Mouse (Mus musculus) forelimb bud, embryonic 11.5 days (tissue): ENCODE data around the gene Clvs2.
A peak's percentile ranks its signal among the peaks of the same experiment; 100 is the strongest.

Experiments used
- DNase-seq: peaks from one replicate; pipeline ENCODE4 v3.0.0-alpha.2; 2012; ENCODE audit warnings: low read depth, low spot score

The Clvs2 gene

DNA sequence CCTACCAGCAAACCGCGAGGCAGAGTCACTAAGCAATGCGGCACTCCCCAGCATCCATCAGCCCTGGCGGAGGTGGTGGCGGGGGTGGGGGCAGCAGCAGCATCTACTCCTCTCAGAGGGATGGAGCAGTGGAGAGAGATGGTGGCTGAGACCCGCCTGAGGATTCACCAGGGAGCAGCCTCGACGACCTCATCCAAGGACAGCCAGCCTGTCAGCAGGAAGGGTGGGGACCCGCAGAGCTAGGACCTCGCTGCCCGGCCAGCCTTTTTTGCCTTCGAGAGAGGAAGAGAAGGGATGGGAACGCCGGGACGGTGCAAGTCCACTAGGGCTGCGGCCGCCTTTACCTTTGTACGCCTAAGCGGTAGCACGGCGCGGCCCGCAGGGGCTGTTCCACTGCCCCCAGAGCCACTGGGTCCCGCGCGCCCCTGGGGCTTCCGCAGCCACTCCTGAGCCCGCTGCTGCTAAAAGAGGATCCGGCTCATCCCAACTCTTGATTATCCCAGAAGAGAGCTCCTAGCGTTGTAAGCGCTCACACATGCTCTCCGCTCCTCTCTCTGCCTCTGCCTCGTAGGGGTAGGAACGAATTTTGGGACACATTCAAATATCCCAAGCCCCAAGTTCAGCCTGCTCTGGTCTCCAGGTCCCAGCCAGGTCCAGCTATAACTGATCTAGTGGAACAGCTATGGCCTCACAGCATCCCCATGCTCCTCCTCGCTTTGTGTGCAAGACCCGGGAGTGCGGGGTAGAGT lies at the start of gene Clvs2:
Clvs2 (minus strand) TSS at position 639 of the 749 bp plus-strand sequence.
- peak; percentile 8 for DNase-seq

DNA sequence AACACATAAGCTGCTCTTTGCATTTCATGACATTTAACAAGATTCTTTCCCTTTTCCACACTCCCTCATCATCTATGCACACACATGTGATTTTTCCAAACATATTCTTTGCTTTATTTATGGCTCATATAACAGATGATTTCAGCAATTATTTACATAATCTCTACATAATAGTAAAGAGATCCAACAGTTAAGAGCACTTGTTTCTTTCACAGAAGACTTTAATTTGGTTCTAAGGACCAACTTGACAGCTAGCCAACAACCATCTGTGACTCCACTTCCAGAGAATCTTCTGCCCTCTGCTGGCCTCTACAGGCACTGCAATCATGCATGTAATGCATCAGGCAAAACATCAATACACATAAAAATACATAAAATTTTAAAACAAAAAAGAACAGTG lies 28.6 kb upstream of the Clvs2 start:
- DNase-seq = peak; percentile 20

DNA sequence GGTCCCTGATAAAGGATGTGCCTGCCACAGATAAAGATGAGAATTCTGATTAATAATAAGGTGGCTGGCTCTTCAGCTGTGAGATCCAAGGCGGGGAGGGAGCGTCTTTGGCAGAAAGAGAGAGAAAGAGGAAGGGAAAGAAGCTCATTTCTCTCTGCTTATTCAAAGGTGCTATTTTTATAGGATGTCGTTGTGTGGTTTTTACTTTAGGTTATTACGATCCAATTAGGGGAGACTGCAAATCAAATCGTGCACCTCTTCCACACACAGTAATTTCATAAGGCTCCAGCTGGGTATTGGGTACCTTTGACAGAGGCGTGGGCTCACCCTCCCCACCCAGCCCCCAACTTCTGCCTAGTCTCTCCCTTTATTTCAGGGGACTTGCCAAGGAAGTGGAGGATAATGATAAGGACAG lies 985 bp downstream of the Clvs2 start:
- no peak for DNase-seq

DNA sequence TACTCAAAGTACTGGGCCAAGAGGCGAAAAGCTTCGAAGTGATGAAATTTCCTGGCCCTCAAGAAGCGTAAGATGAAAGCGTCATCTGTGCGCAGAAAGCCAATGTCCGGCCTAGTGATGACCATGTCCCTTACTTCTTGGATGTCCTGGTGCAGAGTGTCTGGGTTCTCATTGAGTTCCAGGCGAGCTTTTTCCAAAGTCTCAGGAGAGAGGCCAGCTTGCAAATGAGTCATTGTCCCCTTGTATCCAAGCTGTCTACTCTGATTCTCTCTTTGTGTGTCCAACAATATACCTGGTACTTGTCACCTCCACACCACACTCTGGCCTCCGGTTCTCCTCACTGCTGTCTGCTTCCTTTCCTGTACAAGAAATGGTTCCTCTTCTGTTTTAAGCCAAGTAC lies 1.9 kb downstream of the Clvs2 start:
- no peak for DNase-seq

DNA sequence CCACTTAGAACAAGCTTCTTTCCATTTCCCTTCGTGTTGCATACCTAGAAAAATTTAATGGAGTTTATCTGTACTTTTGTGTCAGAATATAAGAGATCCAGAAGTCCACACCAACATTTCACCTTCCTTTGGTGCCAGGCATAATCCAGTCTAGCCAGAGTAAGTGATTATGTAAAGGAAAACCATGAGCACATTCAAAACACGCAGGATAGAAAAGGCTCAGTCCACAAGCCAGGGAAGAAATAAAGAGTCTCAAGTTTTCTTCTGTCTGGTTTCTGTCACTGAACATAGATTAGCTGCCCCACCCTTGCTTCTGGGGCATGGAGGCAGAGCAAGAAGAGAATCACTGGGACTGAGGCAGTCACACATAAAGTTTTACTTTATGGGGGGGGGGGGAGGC lies 8.4 kb downstream of the Clvs2 start:
- DNase-seq = no peak

DNA sequence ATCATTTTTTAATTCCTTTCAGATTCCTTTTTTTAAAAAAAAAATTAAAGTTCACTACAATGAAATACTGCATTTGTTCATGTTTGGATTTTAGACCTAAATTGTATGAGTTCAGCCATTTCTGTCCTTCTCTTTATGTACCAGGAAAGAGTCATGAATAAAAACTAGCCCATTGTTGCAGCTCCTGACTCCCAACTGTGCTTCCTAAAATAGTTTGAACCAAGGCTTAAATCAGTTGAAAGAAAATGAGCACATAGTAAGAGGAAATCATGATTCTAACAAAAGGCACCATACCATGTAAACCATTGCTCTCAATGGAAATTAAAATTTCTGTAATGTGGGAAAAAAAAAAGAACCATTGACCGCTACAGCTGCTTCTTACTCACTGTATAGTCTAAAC lies 11.4 kb downstream of the Clvs2 start:
- DNase-seq = no peak

DNA sequence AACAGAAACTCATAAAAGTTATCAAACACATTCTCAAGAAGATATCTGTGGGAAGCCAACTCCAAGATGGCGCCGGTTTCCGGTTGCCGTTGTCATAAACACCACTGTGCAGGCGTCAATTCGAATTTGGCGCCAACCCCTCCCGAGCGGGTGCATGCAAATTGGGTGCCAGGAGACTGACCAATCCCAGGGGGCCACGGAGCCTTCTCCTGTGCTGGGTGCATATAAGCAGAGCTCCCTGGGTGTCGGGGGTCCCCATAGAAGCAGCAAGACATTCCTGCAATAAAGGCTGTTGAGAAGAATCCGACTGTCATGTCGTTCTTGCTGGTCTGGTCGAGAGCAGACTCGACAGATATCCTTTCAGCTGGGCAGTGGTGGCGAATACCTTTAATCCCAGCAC lies 31.8 kb downstream of the Clvs2 start:
- no peak for DNase-seq

DNA sequence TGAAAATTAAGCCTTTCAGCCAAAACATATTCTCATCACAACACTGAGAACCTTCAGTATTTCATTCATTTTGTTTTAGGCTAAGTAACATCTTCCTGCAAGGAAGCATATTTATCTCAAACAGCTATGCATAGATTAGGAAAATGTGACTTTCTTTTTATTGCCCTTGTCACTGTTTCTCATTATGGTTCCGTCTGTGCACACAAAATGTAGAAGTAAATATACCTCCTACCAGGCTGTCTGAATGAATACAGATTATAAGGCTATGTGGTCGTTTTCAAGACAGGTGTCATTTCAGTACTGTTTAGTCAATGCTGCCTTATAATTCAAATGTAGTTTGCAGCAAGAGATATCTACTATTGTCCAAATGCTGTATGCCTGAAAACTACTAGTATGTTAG lies 35.8 kb downstream of the Clvs2 start:
- no peak for DNase-seq

DNA sequence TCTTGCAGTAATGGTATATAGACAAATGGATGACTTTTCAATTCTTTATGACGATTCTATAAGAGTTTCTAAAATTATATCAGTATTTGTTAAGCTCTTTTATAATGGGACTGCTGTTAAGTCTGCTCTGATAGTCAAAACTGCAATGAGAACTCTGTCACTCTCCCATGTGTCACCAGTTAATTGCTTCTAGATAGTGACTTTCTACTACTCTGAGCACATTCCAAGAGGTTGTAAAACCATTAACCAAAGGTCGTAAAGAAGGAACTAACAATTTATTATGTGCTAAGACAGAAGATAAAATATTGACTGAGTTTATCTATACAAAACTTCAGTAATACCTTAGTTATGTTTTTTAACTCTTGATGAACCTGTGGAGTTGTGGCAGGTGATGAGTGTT lies 37.5 kb downstream of the Clvs2 start:
- no peak for DNase-seq

DNA sequence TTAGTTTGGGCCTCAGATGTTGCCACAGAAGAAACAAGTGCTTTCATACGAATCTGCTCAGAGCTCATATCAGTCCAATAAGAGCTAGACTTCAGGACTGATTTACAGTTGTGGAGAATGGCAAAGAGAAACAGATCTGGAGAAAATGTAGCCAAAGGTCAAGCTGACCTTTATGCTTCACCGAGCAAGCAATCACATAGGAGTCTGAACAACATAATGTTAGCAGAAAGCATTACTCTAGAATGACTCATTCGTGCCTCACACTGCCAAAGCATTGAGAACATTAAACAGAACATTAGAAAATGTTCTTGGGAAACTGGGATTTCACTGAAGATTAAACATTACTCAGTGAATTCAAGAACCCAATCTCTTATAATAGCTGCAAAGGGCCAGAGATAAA lies 66.5 kb downstream of the Clvs2 start:
- DNase-seq = no peak

DNA sequence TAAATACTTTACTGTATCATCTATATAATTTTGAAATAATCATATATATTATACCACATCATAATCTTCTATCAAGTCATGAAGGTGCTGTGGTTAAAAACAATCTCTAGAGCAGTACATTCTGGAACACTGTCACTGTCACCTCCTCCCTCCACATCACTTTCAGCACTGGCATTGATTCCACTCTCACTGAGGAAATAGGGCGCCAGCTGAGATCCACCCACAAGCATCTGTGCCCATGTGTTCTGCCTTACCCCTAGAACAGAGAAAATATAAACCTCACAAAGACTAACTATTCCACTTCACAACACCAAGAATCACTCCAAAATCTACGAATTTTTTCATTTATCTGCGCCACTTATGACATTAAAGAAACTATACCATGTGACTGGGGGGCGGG lies 84.2 kb downstream of the Clvs2 start:
- DNase-seq = no peak
